Mouse (Mus musculus) hindbrain, embryonic 16.5 days (tissue): ENCODE results near the gene Plvap. TPM values are rescaled to one million over a fixed set of nuclear protein-coding genes. Genes with fewer than 3 reads are reported as not detected.

Experiments used
- ATAC-seq: fragments of 200-750 bp; cut with Nextera tagmentation; 2 replicates; pipeline ENCODE4 v1.8.0; 2017; ENCODE audit warnings: moderate TSS enrichment, moderate library complexity
- H3K27ac ChIP-seq: fragments of 300-500 bp; sonication (generic); 2 replicates; pipeline ENCODE4 v1.5.1; 2014; ENCODE audit warnings: low read depth, mild to moderate bottlenecking, control low read depth, low read length, moderate library complexity
- H3K27me3 ChIP-seq: fragments of 300-500 bp; sonication (generic); replicated peaks from 2 replicates; pipeline ENCODE4 v1.6.1; 2014; ENCODE audit warnings: low read length; ENCODE audit not compliant: control insufficient read depth, insufficient read depth
- H3K36me3 ChIP-seq: fragments of 300-500 bp; sonication (generic); 2 replicates; pipeline ENCODE4 v1.6.1; 2014; ENCODE audit warnings: mild to moderate bottlenecking, low read length, moderate library complexity, mixed read lengths; ENCODE audit not compliant: control insufficient read depth, insufficient read depth
- H3K4me1 ChIP-seq: fragments of 300-500 bp; sonication (generic); 2 replicates; pipeline ENCODE4 v1.6.1; 2014; ENCODE audit warnings: low read depth, low read length; ENCODE audit not compliant: control insufficient read depth, insufficient read depth
- H3K4me2 ChIP-seq: fragments of 300-500 bp; sonication (generic); 2 replicates; pipeline ENCODE4 v1.6.1; 2014; ENCODE audit warnings: mild to moderate bottlenecking, low read length, control low read depth, moderate library complexity
- H3K4me3 ChIP-seq: fragments of 300-500 bp; sonication (generic); 2 replicates; pipeline ENCODE4 v1.5.1; 2014; ENCODE audit warnings: mild to moderate bottlenecking, low read length, control low read depth, moderate library complexity
- H3K9ac ChIP-seq: fragments of 300-500 bp; sonication (generic); 2 replicates; pipeline ENCODE4 v1.6.1; 2014; ENCODE audit warnings: low read depth, mild to moderate bottlenecking, control low read depth, low read length, moderate library complexity
- H3K9me3 ChIP-seq: fragments of 300-500 bp; sonication (generic); 2 replicates; pipeline ENCODE4 v1.6.1; 2014; ENCODE audit warnings: mild to moderate bottlenecking, low read length, moderate library complexity; ENCODE audit not compliant: control insufficient read depth
- WGBS: fragments of 180-500 bp; shearing (Covaris S2); extraction: QIAGEN DNeasy Blood & Tissue Kit; methylation state at CpG from one replicate; pipeline ENCODE4 v1.1.7; 2014; 5-methylcytosine and 5-hydroxymethylcytosine counted together
- polyA plus RNA-seq: library from polyadenylated mRNA; unstranded; fragments of >200 nt; fragmentation: Nextera tagmentation; extraction: Ambion mirVana; gene quantifications from 2 replicates; pipeline ENCODE4 v1.2.1, GENCODE M21; 2015

The Plvap gene
- polyA plus RNA-seq, 1 experiment from 2014 or later, result 12.5 TPM

GRCm38 (mm10) chr8:71484736-71485135, 26.8 kb downstream of the Plvap start:
- ATAC-seq, result no peak
- H3K9me3 ChIP-seq, result no peaks in the 10 kb centered on the region
- no peak overlapping the region for H3K27ac ChIP-seq
- H3K9ac ChIP-seq, result peak overlapping the region; percentile 97
- 94% methylated on average over 19 of the region's 19 CpGs for WGBS
- H3K36me3 ChIP-seq, result peaks cover 20% of the 10 kb centered on the region
- no peaks in the 10 kb centered on the region for H3K27me3 ChIP-seq
- peak overlapping the region; percentile 84 for H3K4me2 ChIP-seq
- H3K4me1 ChIP-seq, result peaks cover 27% of the 10 kb centered on the region
- H3K4me3 ChIP-seq, result peak overlapping the region; percentile 88

GRCm38 (mm10) chr8:71483932-71484331, 27.6 kb downstream of the Plvap start:
- Histone ChIP-seq H3K4me3 (no peak overlapping the region), H3K36me3 (peaks cover 24% of the 10 kb centered on the region), H3K4me1 (peaks cover 19% of the 10 kb centered on the region), H3K27ac (no peak overlapping the region), H3K9me3 (no peaks in the 10 kb centered on the region), H3K27me3 (no peaks in the 10 kb centered on the region), H3K9ac (no peak overlapping the region), H3K4me2 (no peak overlapping the region)
- no peak for ATAC-seq
- WGBS, result 59% methylated on average over 8 of the region's 8 CpGs

GRCm38 (mm10) chr8:71478943-71479342, 32.6 kb downstream of the Plvap start:
- no peak for ATAC-seq
- Histone ChIP-seq H3K4me1 (peaks cover 15% of the 10 kb centered on the region), H3K27ac (no peak overlapping the region), H3K27me3 (no peaks in the 10 kb centered on the region), H3K4me2 (no peak overlapping the region), H3K9ac (0 out of 2 replicates have a peak overlapping the region, but pooled peaks have one; percentile 27), H3K36me3 (peaks cover 36% of the 10 kb centered on the region), H3K4me3 (no peak overlapping the region), H3K9me3 (no peaks in the 10 kb centered on the region)
- 87% methylated on average over 11 of the region's 11 CpGs for WGBS

GRCm38 (mm10) chr8:71477196-71477845, 34.2 kb downstream of the Plvap start:
- Histone ChIP-seq H3K27ac (peak overlapping the region; percentile 85), H3K9me3 (no peaks in the 10 kb centered on the region), H3K9ac (peak overlapping the region; percentile 74), H3K27me3 (no peaks in the 10 kb centered on the region), H3K4me3 (peak overlapping the region; percentile 54), H3K36me3 (peaks cover 36% of the 10 kb centered on the region), H3K4me2 (peak overlapping the region; percentile 89), H3K4me1 (peaks cover 15% of the 10 kb centered on the region)
- no peak for ATAC-seq
- 38% methylated on average over 14 of the region's 14 CpGs for WGBS

GRCm38 (mm10) chr8:71476099-71476940, 35.2 kb downstream of the Plvap start:
- peaks cover 42% of the 10 kb centered on the region for H3K36me3 ChIP-seq
- peaks cover 15% of the 10 kb centered on the region for H3K4me1 ChIP-seq
- no peaks in the 10 kb centered on the region for H3K9me3 ChIP-seq
- under 1% methylated on average over 57 of the region's 121 CpGs for WGBS
- H3K27me3 ChIP-seq, result no peaks in the 10 kb centered on the region
- H3K4me2 ChIP-seq, result peak overlapping the region; percentile 89
- H3K27ac ChIP-seq, result peak overlapping the region; percentile 85
- peak; percentile 75 for ATAC-seq
- peak overlapping the region; percentile 74 for H3K9ac ChIP-seq
- H3K4me3 ChIP-seq, result peak overlapping the region; percentile 54

- Histone ChIP-seq H3K27me3 (no peaks in the 10 kb centered on the region), H3K9me3 (no peaks in the 10 kb centered on the region), H3K36me3 (peaks cover 36% of the 10 kb centered on the region), H3K4me1 (peaks cover 15% of the 10 kb centered on the region), H3K4me2 (peak overlapping the region; percentile 89), H3K4me3 (peak overlapping the region; percentile 54), H3K27ac (peak overlapping the region; percentile 85), H3K9ac (peak overlapping the region; percentile 24; the same call in 1 of the 2 replicates)
- WGBS, result 21% methylated on average over 4 of the region's 4 CpGs
- ATAC-seq, result peak; percentile 3; the same call in 1 of the 2 replicates
Measured at GRCm38 (mm10) chr8:71475702-71476075, 35.9 kb downstream of the Plvap start.

GRCm38 (mm10) chr8:71474785-71475701, 36.5 kb downstream of the Plvap start:
- H3K4me2 ChIP-seq, result no peak overlapping the region
- H3K9ac ChIP-seq, result no peak overlapping the region; the same call in 1 of the 2 replicates
- no peak overlapping the region for H3K4me3 ChIP-seq

GRCm38 (mm10) chr8:71474344-71474743, 37.2 kb downstream of the Plvap start:
- Histone ChIP-seq H3K4me3 (no peak overlapping the region), H3K36me3 (peaks cover 26% of the 10 kb centered on the region)

More at GRCm38 (mm10) chr8:71474785-71475701, 36.5 kb downstream of the Plvap start:
- no peak for ATAC-seq
- peak overlapping the region; percentile 85 for H3K27ac ChIP-seq
- no peaks in the 10 kb centered on the region for H3K27me3 ChIP-seq
- no peaks in the 10 kb centered on the region for H3K9me3 ChIP-seq
- 86% methylated on average over 25 of the region's 25 CpGs for WGBS
- H3K4me1 ChIP-seq, result peaks cover 22% of the 10 kb centered on the region
- peaks cover 30% of the 10 kb centered on the region for H3K36me3 ChIP-seq

More at GRCm38 (mm10) chr8:71474344-71474743, 37.2 kb downstream of the Plvap start:
- Histone ChIP-seq H3K4me2 (no peak overlapping the region), H3K4me1 (peaks cover 26% of the 10 kb centered on the region), H3K27ac (no peak overlapping the region), H3K9me3 (no peaks in the 10 kb centered on the region), H3K9ac (no peak overlapping the region), H3K27me3 (no peaks in the 10 kb centered on the region)
- ATAC-seq, result no peak
- WGBS, result 93% methylated on average over 18 of the region's 18 CpGs
